Mouse (Mus musculus) T-helper 1 cell (primary cell): ENCODE measurements at regions not wholly inside any gene's neighbourhood (a gene's known extent, or its start where the extent isn't known, plus 50 kb on each side); places are given as distances from the start of the nearest gene placed in this dataset.
"Not testable (repeated sequence)": the region's sequence is repeated elsewhere in the genome, so short reads cannot be mapped to it uniquely, and the experiment has no call there.

Source experiments
- in situ Hi-C: fragments of 300-600 bp; cut with MboI, MseI; formaldehyde crosslinking; loops from one replicate; pipeline ENCODE4 v1.15.1; 2025; ENCODE audit warnings: high pct_unique_total_duplicates

- in situ Hi-C loops: no loop called here
Measured at GRCm38 (mm10) chr6:69136628-69137027, 1601.0 kb upstream of the Tacstd2 start.

GRCm38 (mm10) chr6:69125669-69126068, 1590.1 kb upstream of the Tacstd2 start:
- in situ Hi-C loops: not testable (repeated sequence)

- in situ Hi-C loops: loop anchor here (25.0 kb wide), 1 partner anchor 1487 kb away; no protein-coding TSS in a partner anchor
Measured at GRCm38 (mm10) chr6:69124832-69125231, 1589.2 kb upstream of the Tacstd2 start.

GRCm38 (mm10) chr6:69113333-69113732, 1577.7 kb upstream of the Tacstd2 start:
- in situ Hi-C loops: loop anchor here (25.0 kb wide), 1 partner anchor 1499 kb away; no protein-coding TSS in a partner anchor

- in situ Hi-C loops: no loop called here
Measured at GRCm38 (mm10) chr6:69063940-69064339, 1528.3 kb upstream of the Tacstd2 start.

- in situ Hi-C loops: no loop called here
Measured at GRCm38 (mm10) chr6:69045375-69045774, 1509.8 kb upstream of the Tacstd2 start.
